Comparison of ENCODE assay signal across 18 mouse cellular contexts in the genomic region with DNA sequence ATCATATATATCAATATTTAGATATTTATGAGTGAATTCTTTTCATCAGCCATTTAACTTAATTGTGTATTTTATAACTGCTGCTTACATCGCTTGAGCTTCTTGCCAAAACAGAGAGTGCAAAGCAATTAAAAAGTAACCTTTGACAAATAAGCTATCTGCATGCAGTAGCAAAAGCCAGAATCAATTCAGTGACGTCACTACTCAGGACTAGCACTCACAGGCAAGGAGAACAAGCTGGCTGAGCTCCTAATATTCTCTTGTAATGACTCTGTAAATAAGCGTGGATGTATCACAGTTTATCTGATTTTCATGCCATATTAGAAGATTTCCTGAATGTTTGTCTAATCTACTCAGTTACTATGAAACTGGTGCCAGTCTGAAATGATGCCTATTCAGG. TPM values are rescaled to one million over a fixed set of nuclear protein-coding genes. Genes with fewer than 3 reads are reported as not detected.
"Had no signal": no experiment of that assay in that cellular context is flagged by ENCODE, and none has a peak within 500 bp of the region (broad histone marks: within the 10 kb centered on the region; RNA-seq: fewer than 3 reads in every experiment).

No protein-coding gene starts in this region.

- H3K4me2 ChIP-seq: liver, embryonic 13.5 days; lung, embryonic 15.5 days; midbrain, embryonic 13.5 days; neural tube, embryonic 12.5 days had no signal

- DNase-seq: kidney, adult 8-10 months; kidney, postnatal 25 days; liver, embryonic 13.5 days; liver, postnatal 0 days; lung, postnatal 14 days; retina, postnatal 1 day; right cerebral cortex, postnatal 4 days; spleen, adult 18-20 months; thymus, postnatal 36 days had no signal

- H3K36me3 ChIP-seq: limb, embryonic 10.5 days; liver, embryonic 13.5 days; lung, embryonic 15.5 days; midbrain, embryonic 13.5 days; neural tube, embryonic 12.5 days had no signal

- H3K27ac ChIP-seq: left cerebral cortex, adult 2 months; limb, embryonic 10.5 days; liver, embryonic 13.5 days; lung, embryonic 15.5 days; macrophage; midbrain, embryonic 13.5 days; neural tube, embryonic 12.5 days had no signal

- H3K9ac ChIP-seq: liver, embryonic 13.5 days; liver, postnatal 0 days; lung, embryonic 15.5 days; midbrain, embryonic 13.5 days; neural tube, embryonic 12.5 days had no signal

- ATAC-seq: liver, postnatal 0 days; midbrain, embryonic 13.5 days had no signal

- H3K4me3 ChIP-seq: left cerebral cortex, adult 2 months; limb, embryonic 10.5 days; liver, embryonic 13.5 days; lung, embryonic 15.5 days; midbrain, embryonic 13.5 days; myocyte; neural tube, embryonic 12.5 days had no signal

- H3K9me3 ChIP-seq: limb, embryonic 10.5 days; liver, embryonic 13.5 days; lung, embryonic 15.5 days; midbrain, embryonic 13.5 days; neural tube, embryonic 12.5 days had no signal

RNA-seq across cellular contexts. Expression of a gene that starts 5.8 kb away (rescaled TPM):
- total RNA-seq: megakaryocyte-erythroid progenitor cell, adult 5-6 weeks had no signal
- polyA plus RNA-seq: kidney, embryonic 16.5 days; liver, postnatal 0 days; lung, embryonic 15.5 days; macrophage had no signal
